Mouse (Mus musculus): Measurements from ENCODE around the gene Atf7ip.
A peak's percentile ranks its signal among the peaks of the same experiment; 100 is the strongest.

The Atf7ip gene

DNA sequence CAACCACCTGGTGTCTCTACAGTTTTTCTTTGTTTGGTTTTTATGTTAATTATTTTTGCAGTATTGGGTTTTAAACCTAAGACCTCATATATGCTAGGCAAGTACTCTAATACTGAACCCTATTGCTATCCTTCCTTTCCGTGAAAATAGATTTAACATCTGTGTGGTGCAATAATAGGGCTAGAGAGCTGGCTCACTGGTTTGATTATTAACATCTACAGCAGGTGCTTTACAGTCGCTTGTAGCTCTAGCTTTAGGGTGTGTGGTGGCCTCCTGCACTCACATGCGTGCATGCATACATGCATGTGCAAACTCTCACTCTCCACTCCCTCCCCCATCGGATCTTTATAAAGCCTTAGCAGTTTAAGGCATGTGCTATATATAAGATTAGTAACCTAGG, 19.6 kb downstream of the Atf7ip start:
- DNase-seq: no peak

DNA sequence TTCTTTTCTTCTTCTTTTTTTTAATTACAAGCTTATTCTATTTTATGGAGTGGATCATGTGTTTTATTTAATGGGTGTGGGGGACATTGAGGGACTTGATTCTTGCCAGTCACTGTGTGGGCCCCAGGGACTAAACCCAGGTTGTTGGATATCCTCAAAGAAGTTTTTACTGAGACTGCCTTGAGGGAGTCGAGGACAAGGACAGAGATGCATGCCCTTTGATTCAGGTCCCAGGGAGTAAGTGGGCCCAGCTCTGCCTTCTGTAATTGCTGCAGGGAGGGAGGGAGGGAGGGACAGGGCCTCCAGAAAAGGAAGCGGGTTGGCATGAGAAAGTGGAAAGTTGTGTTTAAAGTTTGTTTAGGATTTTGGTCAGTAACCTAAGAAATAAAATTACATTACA, 23.2 kb downstream of the Atf7ip start:
- DNase-seq: no peak

DNA sequence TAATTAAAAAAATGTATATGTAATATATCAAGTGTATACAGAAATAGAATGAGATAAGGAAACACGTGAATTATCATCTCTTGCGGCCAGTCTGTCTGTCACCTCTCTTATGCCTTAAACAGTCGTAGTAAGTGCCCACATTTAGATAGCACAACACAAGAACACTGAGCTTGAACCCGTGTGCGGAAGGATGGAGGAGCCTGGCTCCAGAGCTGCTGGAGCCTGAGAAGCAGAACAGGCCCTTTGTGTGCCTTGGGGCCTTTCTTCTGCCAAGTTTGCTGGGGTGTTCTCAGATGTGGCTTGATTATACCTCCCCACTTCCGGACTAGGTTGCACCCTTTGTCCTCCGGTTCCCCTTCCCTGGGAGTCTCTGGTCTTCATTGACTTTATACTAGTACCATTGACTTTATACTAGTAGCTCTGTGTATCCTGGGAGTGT, 25.8 kb downstream of the Atf7ip start:
- peak; percentile 61 for DNase-seq

DNA sequence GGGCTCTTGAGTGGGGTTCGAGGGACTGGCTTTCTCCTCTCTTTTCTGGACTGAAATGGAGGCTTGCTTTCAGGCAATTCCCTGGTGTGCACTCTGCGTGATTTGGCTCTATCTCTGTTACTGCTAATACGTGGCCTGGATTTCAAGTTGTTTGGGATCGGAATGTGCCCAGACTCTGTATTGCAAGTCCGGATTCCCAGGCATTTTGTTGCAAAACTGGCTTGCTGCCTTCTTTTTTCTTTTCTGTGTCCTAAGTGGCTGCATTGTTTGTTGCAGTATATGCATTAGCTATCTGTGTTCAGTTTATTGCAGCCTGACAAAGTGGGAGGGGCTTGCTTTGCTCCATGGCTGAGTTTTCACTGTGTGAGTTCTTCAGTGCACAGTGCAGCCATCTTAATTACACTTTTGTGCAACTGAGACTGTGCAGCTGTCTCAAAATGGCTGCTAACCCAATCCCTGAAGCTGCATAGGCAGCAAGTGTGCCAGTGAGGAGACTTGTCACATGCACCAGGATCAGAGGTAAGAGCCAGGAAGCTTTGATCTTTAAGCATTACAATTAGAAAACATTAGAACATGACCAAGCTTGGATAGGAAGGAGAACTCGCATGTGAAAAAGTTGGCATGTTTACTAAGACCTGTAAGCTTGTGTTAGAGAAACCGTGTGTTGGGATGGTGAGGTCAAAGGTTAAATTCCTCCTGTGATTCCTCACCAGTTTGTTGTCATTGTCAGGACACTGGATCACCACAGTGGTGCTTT, 26.7 kb downstream of the Atf7ip start:
- peak; percentile 93 for DNase-seq

DNA sequence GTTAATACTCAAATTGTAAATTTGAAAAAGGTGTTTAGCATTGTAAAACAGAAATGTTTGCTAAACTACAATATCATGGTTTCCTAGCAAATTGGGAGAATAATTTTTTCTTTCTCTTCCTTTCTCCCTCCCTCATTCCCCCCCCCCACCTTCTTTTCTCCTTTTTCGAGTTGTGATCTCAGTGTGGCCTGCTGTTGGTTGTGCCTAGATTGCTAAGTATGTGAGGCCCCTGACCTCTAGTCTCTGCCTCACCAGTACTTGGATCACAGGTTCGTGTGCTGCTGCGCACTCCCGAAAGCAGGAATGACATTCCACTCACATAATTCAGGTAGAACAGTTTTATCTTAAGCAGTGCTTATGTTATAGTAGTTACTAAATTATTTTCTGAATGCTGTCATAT, 27.8 kb downstream of the Atf7ip start:
- DNase-seq: peak; percentile 26

DNA sequence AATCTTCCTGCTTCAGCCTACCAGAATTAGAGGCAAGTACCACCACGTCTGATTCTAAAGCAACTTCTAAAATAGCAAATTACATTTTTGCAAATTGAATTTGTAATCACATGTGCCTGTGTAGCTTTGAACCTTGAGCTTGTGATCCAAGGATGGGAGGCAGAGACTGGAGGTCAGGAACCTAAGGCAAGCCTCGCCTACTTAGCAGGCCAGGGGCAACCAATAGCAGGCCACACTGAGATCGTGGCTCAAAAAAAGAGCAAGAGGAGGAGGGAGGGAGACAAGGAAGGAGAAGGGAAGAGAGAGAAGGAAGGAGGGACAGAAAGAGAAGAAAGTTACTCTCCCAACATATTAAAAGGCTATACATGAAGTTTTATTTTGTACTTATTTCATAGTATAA, 28.5 kb downstream of the Atf7ip start:
- DNase-seq: peak; percentile 38

DNA sequence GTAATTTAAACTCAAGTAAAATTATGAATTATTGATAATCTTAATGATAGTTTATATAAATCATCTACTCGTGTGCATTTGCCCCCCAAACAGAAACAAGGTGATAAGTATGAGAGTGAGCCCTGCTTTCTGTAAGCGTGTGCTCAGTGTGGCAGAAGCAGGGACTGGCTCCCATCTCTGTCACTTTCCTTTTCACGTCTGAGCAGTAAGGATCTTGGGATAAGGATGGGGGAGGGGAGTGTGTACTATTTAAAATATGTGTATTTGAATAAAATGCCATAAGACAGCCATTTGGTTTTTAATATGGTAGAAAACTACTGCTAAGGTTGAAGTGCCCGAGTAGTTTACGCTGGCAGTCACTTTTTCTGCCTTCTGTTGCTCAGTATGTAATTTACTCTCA, 29.2 kb downstream of the Atf7ip start:
- DNase-seq: no peak

DNA sequence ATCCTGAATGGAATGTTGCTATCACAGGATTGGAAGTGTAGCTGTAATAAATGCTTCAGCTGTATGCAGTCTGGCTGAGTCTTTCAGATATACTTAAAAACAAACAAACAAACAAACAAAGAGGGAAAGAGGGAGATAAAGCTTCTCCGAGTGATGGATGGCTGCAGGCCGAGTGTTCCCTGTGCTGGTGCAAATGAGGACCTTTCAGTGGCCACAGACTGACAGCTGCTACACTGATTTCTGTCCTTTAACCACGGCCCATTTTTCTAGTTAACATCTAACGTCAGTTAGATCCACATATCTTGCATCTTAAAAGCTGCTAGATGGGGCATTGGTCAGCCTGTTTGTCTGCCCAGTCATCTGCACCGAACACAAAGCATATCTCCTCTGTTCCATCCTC, 30.2 kb downstream of the Atf7ip start:
- DNase-seq: peak; percentile 43

DNA sequence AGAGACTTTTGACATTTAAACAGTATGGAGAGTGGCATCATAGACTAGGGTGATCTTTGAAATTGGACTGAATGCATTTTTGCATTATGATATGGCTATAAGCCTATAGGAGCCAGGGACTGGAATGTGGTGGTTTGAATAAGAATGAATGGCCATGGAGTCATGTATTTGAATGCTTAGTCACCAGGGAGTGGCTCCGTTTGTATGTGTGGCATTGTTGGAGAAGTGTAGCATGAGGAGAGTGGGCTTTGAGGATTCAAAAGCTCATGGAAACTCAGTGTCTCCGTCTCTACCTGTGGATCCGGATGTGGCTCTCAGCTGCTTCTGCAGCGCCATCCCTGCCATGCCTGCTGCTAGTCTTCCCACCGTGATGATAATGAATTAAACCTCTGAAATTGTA, 35.4 kb downstream of the Atf7ip start:
- DNase-seq: no peak

DNA sequence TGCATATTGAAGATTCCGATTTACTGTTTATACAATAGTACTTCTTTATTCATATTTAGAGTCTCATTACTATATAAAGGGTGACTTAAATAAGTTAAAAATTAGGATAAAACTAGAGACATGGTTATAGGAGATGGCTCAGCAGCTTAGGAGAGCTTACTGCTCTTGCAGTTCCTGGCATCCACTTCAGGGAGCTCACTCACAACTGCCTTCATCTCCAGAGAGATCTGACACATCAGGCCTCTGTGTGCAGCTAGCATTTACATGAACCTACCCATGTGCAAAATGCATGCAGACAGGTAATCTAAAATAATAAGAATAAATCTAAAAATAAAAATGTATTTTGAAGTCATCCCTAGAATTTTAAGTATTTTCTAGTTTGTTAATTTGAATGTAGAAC, 36.1 kb downstream of the Atf7ip start:
- DNase-seq: no peak

DNA sequence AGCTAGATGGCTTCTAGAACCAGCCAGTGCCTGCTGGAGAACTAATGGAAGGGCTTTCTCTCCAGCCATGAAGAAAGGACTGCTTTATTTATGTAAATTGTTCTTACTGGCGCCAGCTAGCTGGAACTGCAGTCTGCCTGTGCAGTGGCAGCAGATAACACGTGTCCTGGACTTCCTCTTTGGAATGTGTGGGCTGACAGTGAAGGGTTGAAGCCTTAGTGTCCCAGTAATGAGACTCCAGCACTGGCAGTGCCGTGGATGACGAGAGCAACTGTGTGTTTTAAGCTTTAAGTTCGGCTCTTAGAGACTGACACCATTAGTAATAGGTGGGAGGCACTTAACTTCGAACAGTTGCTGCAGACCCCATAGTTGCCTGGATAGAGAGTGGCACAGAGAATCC, 37.2 kb downstream of the Atf7ip start:
- DNase-seq: peak; percentile 81

DNA sequence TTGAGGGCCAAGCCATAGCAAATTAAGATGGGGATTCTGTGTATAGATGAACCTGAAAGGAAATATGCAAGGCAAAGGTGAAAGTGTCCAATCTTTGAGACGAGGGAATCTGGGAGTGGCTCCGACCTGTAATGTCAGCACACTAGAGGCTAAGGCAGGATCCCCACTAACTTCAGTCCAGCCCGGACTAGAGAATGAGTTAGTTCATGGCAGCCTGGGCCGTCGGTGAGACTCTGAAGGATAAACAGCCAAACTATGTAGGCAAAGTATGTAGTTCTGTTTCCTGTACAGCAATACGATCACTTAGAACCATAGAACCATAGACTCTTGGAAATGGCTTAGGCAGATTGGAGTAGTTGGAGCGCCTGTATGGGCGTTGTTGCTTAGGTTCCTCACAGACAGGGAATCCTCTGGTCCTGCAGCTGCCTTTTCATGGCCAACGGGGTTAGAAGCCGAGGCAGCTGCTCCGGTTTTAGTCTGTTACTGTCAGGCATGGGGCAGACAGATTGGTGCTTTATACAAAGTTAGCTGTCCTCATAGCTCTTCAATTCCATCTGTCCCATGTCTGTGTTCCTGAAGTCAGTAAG, 39.4 kb downstream of the Atf7ip start:
- DNase-seq: no peak

DNA sequence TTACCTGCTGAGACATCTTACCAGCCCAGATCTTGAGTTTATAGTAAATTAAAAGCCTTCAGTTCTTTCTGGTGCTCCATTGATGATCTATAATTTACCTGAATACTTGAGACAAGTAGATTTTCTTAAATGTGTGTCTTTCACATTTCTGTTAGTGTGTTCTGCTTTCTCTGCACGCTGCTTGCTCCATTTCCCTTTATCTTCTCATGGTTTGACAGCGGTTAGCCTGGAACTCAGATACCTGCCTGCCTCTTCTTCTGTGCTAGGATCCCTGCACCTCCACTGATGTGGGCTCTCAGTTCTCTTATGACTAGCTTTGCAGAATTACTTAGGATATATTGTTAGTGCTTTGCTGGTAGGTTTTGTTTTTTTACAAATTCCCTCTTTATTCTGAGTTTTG, 40.3 kb downstream of the Atf7ip start:
- no peak for DNase-seq

DNA sequence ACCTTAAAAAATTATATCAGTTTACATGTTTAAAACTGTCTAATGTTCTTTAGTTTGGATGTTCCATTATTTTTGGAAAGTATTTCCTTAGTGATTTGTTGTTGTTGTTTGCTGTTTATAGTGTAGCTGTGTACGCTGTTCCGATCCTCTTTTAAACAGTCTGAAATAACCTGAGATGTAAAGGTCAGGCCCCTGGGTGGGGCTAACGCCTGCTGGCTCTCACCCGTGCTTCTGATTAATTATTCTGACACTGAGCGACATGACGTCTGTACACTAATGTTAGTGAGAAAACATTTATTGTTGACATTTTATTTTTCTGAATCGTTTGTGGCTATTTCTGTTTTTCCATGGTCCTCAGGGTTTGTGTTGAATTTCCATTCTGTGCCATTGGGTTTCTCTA, 41.0 kb downstream of the Atf7ip start:
- DNase-seq: no peak

DNA sequence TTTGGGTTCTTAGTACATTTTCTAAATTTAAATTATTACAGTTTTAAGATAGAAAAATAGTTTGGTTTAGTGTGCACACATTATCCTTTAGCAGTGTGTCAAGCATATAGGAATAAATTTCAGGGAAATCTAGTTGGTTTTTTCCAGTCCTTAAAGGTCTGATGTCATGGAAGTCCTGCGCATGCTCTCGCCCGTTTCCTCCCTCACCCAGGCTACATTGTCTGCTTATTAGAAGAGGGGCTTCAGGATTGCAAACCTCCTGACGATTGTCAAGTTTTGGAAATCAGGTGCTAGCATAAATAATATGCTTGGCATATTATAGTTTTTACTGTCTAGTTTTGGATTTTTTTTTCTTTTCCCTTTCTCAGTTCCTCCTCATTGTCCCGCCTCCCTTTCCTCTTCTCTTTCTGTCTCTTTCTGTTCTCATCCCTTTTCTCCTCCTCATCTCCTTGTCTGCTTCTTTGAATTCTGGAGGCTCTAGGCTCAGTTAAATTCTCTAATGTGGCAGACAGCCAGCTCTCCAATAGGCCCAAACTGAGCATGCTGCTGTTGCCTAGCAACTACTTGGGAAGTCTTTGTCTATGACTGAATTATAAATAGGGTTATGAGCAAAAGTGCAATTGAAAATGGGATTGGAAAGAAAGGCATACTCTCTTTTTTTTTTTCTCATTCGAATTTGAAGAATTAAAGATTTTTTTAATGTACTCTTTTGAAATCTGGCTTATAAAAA, 42.2 kb downstream of the Atf7ip start:
- peak; percentile 86 for DNase-seq

DNA sequence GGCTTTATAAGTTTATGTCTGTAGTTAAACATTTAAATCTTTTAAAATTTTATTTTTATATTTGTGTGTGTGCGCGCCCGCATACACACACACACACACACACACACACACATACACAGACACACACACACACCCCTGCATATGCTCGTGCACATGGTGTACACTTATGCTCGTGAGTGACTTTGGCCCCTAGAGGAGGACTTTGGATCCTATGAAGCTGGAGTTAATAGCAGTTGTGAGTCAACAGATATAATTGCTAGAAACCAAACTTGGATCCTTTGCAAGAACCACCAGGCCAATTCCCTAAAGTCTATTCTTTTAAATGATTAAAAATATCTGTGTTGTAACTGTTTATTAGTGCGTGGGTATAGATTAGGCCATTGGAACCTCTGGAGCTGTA, 42.8 kb downstream of the Atf7ip start:
- DNase-seq: no peak

DNA sequence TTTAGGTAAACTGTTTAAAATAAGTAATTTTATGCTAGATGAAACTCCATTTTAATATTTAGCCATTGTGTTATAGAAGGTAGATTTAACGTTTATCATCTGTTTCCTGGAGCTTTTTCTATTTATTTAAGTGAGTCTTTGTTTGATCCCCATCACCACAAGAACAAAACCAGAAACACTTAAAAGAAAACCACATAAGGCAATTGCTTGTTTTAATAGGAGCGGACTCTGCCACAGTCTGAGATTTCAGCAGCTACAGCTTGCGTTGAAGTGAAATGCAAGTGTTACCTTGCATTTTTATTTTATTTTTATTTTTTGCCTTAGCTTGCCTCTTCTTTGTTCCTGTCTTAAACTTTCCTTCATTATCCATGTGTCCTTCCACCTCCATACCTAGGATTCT, 43.6 kb downstream of the Atf7ip start:
- DNase-seq: no peak

DNA sequence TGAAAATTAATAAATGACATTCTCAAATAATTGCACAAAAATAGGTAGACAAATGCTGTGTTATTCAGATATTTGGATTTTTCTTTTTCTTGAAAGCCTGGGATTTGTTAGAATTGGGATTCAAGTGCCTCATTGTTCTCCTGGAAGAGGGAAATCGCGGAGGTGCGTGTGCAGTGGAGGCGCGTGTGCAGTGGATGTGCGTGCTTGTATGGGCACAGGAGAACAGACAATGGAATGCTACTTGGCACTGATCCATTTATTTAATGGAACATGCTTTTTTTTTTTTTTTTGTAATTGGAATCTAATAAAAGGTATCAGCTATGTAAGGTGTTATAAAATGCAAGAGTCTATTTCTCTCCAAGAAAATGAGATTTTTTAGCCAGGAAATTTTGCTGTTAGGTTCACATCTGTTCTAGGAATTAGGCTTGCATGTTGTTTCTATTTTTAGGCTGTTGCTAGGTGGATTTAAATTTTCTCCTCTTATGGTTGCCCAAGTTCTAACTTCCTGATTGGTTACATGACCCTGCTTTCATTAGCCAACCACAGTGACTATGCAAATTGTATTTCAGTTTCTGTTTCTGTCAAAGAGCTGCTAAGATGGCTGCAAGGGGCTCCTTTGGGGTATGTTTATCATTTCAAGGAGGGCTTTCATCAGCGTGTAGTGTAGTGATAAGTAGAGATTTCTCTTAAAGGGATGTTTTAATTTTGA, 44.8 kb downstream of the Atf7ip start:
- DNase-seq: no peak

DNA sequence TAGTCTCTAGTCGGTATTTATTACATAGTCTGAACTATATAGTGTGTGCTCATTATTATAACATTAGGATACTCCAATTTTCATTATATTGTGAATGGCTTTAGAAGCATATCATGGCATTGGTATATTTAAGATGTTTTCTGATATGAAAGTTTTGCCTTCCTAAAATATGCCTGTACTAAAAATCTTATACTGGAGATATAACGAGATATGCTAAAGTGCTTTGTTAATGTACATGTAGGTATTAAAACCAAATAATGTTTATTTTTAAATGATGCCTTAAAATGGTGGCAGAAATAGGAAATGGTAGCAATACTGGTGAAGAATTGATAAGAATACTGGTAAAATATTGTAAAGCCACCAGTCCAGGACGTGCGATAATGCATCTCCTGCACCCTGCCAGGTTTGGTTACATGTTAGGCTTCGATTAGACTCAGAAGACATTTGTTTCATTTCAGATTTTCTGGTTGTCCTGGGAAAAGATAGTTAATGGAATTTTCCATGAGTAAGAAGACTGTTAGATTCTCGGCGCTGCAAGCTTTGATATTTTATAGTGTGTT, 45.7 kb downstream of the Atf7ip start:
- no peak for DNase-seq

DNA sequence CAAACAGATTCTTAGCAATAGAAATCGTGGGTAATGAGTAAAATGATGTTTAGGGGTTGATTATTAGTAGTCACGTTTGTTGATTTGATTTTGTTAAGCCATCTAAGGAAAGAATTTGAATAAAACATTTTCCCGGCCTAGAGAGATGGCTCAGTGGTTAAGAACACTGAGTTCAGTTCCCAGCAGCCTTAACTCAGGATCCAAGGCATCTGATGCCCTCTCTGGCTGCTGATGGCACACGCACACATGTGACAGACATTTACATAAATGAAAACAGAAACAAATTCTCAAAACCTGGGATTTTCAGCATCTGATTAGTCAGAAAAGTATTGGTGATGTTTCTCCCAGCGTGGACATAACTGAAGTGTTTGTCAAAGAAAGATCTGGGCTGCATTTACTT, 47.2 kb downstream of the Atf7ip start:
- DNase-seq: no peak

DNA sequence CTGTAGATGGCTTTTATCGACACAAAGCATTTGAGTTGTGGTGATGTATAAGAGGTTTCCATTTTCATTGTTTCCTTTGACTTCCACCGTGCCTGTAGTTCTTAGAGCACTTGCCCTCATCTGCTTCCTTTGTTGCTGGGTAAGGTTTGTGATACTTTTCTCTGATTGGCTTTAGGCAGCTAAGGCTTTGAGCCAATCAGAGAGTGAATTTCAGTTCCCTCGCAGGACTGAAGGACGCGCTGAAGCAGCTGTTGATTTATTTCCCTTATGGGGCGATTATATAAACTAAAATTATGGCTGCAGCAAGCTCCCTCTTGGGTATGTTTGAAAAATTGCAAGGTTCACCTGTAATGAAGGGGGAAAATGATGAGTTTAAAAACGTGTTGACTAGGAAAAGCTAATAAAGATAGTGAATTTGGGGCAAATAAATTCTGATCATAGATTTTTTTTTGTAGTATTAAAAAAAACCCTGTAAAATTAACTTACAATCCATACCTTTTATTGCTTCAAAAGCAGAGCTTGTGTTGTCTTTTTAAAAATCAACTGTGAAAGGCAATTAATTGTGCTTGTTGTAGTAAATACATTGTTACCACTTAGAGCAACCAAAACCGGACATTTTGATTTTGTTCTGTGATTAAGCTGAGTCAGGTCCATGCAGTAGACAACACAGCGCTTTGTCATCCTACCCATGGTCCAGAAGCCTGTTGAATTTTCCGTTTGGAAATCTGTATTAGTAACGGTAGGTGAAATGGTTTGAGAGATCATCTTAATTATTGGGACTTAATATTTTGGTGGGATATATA, 48.0 kb downstream of the Atf7ip start:
- peak; percentile 69 for DNase-seq

DNA sequence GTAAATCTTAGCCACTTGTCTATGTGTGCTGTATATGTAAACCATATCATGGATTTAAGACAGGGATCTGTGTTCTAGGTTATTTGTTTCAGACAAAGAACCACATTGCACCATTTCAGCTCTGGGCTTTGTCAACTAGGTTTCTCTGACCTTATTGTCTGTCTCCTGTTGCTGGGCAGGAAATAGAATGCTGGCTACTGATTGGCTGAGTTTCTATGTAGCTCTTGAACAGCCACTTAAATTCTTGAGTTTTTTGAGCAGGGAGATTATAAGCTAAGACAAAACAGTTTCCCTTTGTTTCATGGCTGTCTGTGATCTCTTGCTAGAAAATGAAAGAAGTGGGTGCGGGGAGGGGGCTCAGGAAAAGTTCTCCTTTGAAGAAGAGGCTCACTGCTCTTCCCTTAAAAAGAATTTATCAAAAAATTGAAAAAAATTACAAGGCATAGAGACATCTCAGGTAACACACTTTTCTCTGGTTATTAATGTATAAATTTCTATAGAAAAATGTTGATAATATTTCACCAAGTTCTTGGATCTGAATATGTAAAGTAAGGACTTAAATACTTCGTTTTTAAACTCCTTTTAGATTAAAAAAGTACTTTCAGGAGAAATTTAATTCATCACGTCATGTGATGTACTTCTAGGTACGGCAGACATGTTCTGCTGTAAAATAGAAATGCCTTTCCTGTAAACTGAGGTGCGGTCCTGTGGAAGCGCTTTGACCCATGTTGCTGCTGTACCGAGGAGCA, 49.0 kb downstream of the Atf7ip start:
- no peak for DNase-seq

Measured in cerebellum, adult 9-11 months (tissue).